Mouse (Mus musculus): Measurements from ENCODE around the gene BC030499. TPM values are rescaled to one million over a fixed set of nuclear protein-coding genes. Genes with fewer than 3 reads are reported as not detected.

BC030499 gene
- 0.21 and 0.30 TPM in 2 replicates for polyA plus RNA-seq (2015; fragmentation: Nextera tagmentation; extraction: Ambion mirVana)

GRCm38 (mm10) chr11:78290654-78291053 is at the start of gene BC030499:
BC030499 (plus strand) TSS chr11:78290841.

GRCm38 (mm10) chr11:78245627-78246317 is 44.9 kb upstream of the BC030499 start, which contains the start of the genes Sdf2 and Supt6:
Sdf2 (plus strand) TSS chr11:78245746.
Supt6 (minus strand) TSS chr11:78245987.

GRCm38 (mm10) chr11:78261380-78262352 is 29.0 kb upstream of the BC030499 start, which contains the start of gene 2610507B11Rik:
2610507B11Rik (plus strand) TSS chr11:78261752.

GRCm38 (mm10) chr11:78301357-78302084 is 10.9 kb downstream of the BC030499 start, which contains the start of gene Spag5:
Spag5 (plus strand) TSS chr11:78301529.

GRCm38 (mm10) chr11:78322860-78323259 is 32.2 kb downstream of the BC030499 start, which contains the start of gene Aldoc:
Aldoc (plus strand) TSS chr11:78322968.

GRCm38 (mm10) chr11:78327634-78328511 is 37.2 kb downstream of the BC030499 start, which contains the start of gene Pigs:
Pigs (plus strand) TSS chr11:78328415.

GRCm38 (mm10) chr11:78343381-78344327 is 53.0 kb downstream of the BC030499 start, which contains the start of gene Unc119:
Unc119 (plus strand) TSS chr11:78343482.

Other genes with a start within 250 kb of the BC030499 start
- 15.0 and 15.4 TPM in 2 replicates for gene Eral1, start 210.5 kb upstream of the BC030499 start, polyA plus RNA-seq (2015; fragmentation: Nextera tagmentation; extraction: Ambion mirVana)
- 10.2 and 10.3 TPM in 2 replicates for gene Fam222b, start 196.2 kb upstream of the BC030499 start, polyA plus RNA-seq (2015; fragmentation: Nextera tagmentation; extraction: Ambion mirVana)
- 16.6 and 16.7 TPM in 2 replicates for gene Traf4, start 125.3 kb upstream of the BC030499 start, polyA plus RNA-seq (2015; fragmentation: Nextera tagmentation; extraction: Ambion mirVana)
- gene Nek8, start 114.2 kb upstream of the BC030499 start, polyA plus RNA-seq (2015; fragmentation: Nextera tagmentation; extraction: Ambion mirVana), result 11.1 and 11.4 TPM in 2 replicates
- 15.2 and 16.2 TPM in 2 replicates for gene Tlcd1, start 114.1 kb upstream of the BC030499 start, polyA plus RNA-seq (2015; fragmentation: Nextera tagmentation; extraction: Ambion mirVana)
- gene Rpl23a, start 107.3 kb upstream of the BC030499 start, polyA plus RNA-seq (2015; fragmentation: Nextera tagmentation; extraction: Ambion mirVana), result 1,049 and 1,108 TPM in 2 replicates
- gene Rab34, start 102.4 kb upstream of the BC030499 start, polyA plus RNA-seq (2015; fragmentation: Nextera tagmentation; extraction: Ambion mirVana), result 90.4 and 94.1 TPM in 2 replicates
- 1.9 and 2.5 TPM in 2 replicates for gene Proca1, start 97.4 kb upstream of the BC030499 start, polyA plus RNA-seq (2015; fragmentation: Nextera tagmentation; extraction: Ambion mirVana)
- 82.5 and 98.5 TPM in 2 replicates for gene Sdf2, start 45.1 kb upstream of the BC030499 start, polyA plus RNA-seq (2015; fragmentation: Nextera tagmentation; extraction: Ambion mirVana)
- gene Supt6, start 44.9 kb upstream of the BC030499 start, polyA plus RNA-seq (2015; fragmentation: Nextera tagmentation; extraction: Ambion mirVana), result 14.5 and 14.6 TPM in 2 replicates
- 59.6 and 69.9 TPM in 2 replicates for gene 2610507B11Rik, start 29.1 kb upstream of the BC030499 start, polyA plus RNA-seq (2015; fragmentation: Nextera tagmentation; extraction: Ambion mirVana)
- gene Spag5, start 10.7 kb downstream of the BC030499 start, polyA plus RNA-seq (2015; fragmentation: Nextera tagmentation; extraction: Ambion mirVana), result 4.7 and 7.4 TPM in 2 replicates
- gene Aldoc, start 32.1 kb downstream of the BC030499 start, polyA plus RNA-seq (2015; fragmentation: Nextera tagmentation; extraction: Ambion mirVana), result 8.1 and 10.6 TPM in 2 replicates
- 41.8 and 43.6 TPM in 2 replicates for gene Pigs, start 37.6 kb downstream of the BC030499 start, polyA plus RNA-seq (2015; fragmentation: Nextera tagmentation; extraction: Ambion mirVana)
- gene Unc119, start 52.6 kb downstream of the BC030499 start, polyA plus RNA-seq (2015; fragmentation: Nextera tagmentation; extraction: Ambion mirVana), result 69.4 and 71.4 TPM in 2 replicates
- 0.07 TPM in 1 of 2 replicates, not detected in the other for gene Foxn1, start 95.7 kb downstream of the BC030499 start, polyA plus RNA-seq (2015; fragmentation: Nextera tagmentation; extraction: Ambion mirVana)
- gene Slc13a2, start 131.4 kb downstream of the BC030499 start, polyA plus RNA-seq (2015; fragmentation: Nextera tagmentation; extraction: Ambion mirVana), result not detected in 2 replicates
- gene Slc46a1, start 174.9 kb downstream of the BC030499 start, polyA plus RNA-seq (2015; fragmentation: Nextera tagmentation; extraction: Ambion mirVana), result 25.7 and 27.4 TPM in 2 replicates
- gene Sarm1, start 206.9 kb downstream of the BC030499 start, polyA plus RNA-seq (2015; fragmentation: Nextera tagmentation; extraction: Ambion mirVana), result 0.24 and 0.27 TPM in 2 replicates
- 1.2 and 2.1 TPM in 2 replicates for gene Vtn, start 208.2 kb downstream of the BC030499 start, polyA plus RNA-seq (2015; fragmentation: Nextera tagmentation; extraction: Ambion mirVana)
- gene Sebox, start 212.6 kb downstream of the BC030499 start, polyA plus RNA-seq (2015; fragmentation: Nextera tagmentation; extraction: Ambion mirVana), result not detected in 2 replicates
- 32.0 and 32.8 TPM in 2 replicates for gene Tmem199, start 221.3 kb downstream of the BC030499 start, polyA plus RNA-seq (2015; fragmentation: Nextera tagmentation; extraction: Ambion mirVana)
- gene Poldip2, start 221.4 kb downstream of the BC030499 start, polyA plus RNA-seq (2015; fragmentation: Nextera tagmentation; extraction: Ambion mirVana), result 81.4 and 86.2 TPM in 2 replicates
- gene Tnfaip1, start 245.5 kb downstream of the BC030499 start, polyA plus RNA-seq (2015; fragmentation: Nextera tagmentation; extraction: Ambion mirVana), result 47.6 and 55.5 TPM in 2 replicates
- 132 and 156 TPM in 2 replicates for gene Ift20, start 245.5 kb downstream of the BC030499 start, polyA plus RNA-seq (2015; fragmentation: Nextera tagmentation; extraction: Ambion mirVana)